Mouse (Mus musculus) layer of hippocampus, adult 2 months (tissue): ENCODE measurements around the gene Fktn. TPM values are rescaled to one million over a fixed set of nuclear protein-coding genes. Genes with fewer than 3 reads are reported as not detected.
A peak's percentile ranks its signal among the peaks of the same experiment; 100 is the strongest.

ENCODE experiments used
- DNase-seq, 2 experiments: peaks; one replicate each; pipeline ENCODE4 v3.0.0; 2022; ENCODE audit warnings: low spot score in 2 of 2
- H3K27ac ChIP-seq: fragments of 200-600 bp; 2 replicates; pipeline ENCODE4 v1.8.1; 2022
- H3K4me3 ChIP-seq: fragments of 200-600 bp; 2 replicates; pipeline ENCODE4 v1.8.1; 2022; ENCODE audit warnings: mild to moderate bottlenecking
- CTCF ChIP-seq: fragments of 200-600 bp; conservative IDR thresholded peaks from 2 replicates; pipeline ENCODE4 v1.8.1; 2022; ENCODE audit warnings: antibody characterized with exemption, mild to moderate bottlenecking, moderate library complexity
- total RNA-seq, 2 experiments: library from RNA; stranded (reverse); gene quantifications; 2 replicates each; pipeline ENCODE4 v1.2.3; 2021

The Fktn gene
- total RNA-seq, 2 experiments from 2014 or later: 29.6 to 31.1 TPM

GRCm38 (mm10) chr4:53728121-53728520, 14.3 kb downstream of the Fktn start:
- DNase-seq: no peak

DNA sequence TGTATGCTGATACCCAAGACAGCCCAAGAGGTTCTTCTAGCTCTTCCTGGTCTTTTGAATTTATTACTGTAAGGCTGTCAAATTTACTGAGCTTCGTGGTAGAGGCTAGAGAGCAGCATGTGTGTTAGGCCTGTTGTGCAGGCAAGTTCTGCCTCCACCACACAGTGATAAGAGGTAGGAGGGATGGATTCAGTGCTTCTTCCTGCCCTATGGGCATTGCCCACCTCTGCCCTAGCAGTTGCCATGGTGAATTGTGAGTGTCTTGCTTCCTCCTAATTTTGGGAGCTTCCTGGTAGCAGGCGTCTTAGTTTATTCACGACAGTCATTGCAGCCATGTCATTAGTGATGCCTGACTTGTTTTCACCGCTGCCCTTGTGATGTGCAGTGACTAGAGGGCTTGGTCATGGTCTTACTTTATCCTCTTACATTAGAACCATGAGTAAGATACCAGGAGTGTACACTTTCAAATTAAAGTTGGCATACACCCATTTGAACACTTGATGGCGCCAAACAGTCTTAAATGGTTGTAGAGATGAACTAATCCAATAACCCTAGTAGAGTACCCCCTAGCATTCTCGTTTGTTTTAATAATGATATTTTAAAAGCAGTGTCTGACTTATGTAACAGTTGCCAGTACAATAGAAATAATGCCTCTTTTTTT, 25.3 kb downstream of the Fktn start:
- TF ChIP-seq CTCF: peak; percentile 87
- no peak overlapping the region for H3K4me3 ChIP-seq
- DNase-seq: peak; percentile 63 to 74
- 0 out of 2 replicates have a peak overlapping the region, but pooled peaks have one; percentile 18 for H3K27ac ChIP-seq

More at GRCm38 (mm10) chr4:53728121-53728520, 14.3 kb downstream of the Fktn start:
- TF ChIP-seq CTCF: no peak
- H3K27ac ChIP-seq: no peak overlapping the region
- H3K4me3 ChIP-seq: no peak overlapping the region

- peak overlapping the region; percentile 64 for H3K27ac ChIP-seq
- H3K4me3 ChIP-seq: no peak overlapping the region
- TF ChIP-seq CTCF: no peak
- no peak for DNase-seq
Measured at GRCm38 (mm10) chr4:53749831-53750230, 36.0 kb downstream of the Fktn start.

GRCm38 (mm10) chr4:53750391-53751120, 36.8 kb downstream of the Fktn start:
- TF ChIP-seq CTCF: peak; percentile 40
- Histone ChIP-seq H3K4me3 (no peak overlapping the region), H3K27ac (peak overlapping the region; percentile 64)
- peak; percentile 51 to 60 for DNase-seq

DNA sequence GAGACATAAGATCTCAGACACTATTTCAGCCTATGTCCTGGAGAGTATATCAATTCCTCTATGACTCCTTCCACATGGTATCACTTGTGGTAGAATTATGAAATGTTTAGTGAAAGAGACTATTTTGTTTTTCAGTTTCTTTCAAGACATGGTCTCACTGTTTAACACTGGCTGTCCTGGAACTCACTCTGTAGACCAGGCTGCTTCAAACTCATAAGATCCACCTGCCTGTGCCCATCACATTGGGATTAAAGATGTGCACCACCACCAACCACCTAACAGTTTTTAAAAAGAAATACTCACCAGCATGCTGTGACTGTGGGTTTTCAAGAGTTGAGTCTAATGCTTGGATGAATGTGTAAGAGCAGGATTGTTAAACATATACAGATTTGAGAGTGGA, 43.2 kb downstream of the Fktn start:
- no peak for DNase-seq
- no peak overlapping the region for H3K27ac ChIP-seq
- H3K4me3 ChIP-seq: no peak overlapping the region
- TF ChIP-seq CTCF: no peak

DNA sequence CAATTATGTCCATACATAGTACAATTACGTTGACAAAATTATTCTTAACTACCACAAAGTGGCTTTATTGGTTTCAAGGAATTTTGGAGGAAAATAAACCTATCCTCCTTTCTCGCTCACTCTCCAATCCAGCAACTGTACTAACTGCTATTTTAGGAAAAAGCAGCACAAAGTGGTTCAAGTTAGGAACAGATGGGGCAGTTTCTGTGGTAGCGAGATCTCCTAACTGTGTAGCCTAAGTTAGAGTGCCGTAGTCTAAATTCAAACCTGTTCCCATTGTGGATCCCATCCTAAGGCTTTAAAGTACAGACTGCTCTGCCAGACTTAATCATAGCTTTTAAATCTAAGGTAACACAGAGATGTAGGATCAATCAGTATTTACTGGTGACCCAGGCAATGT, 45.0 kb downstream of the Fktn start:
- no peak overlapping the region for H3K4me3 ChIP-seq
- 0 out of 2 replicates have a peak overlapping the region, but pooled peaks have one; percentile 47 for H3K27ac ChIP-seq
- peak in 1 of 2 experiments; percentile 13 for DNase-seq
- TF ChIP-seq CTCF: no peak

GRCm38 (mm10) chr4:53759678-53760077, 45.9 kb downstream of the Fktn start:
- H3K27ac ChIP-seq: no peak overlapping the region
- TF ChIP-seq CTCF: no peak
- DNase-seq: no peak
- no peak overlapping the region for H3K4me3 ChIP-seq

DNA sequence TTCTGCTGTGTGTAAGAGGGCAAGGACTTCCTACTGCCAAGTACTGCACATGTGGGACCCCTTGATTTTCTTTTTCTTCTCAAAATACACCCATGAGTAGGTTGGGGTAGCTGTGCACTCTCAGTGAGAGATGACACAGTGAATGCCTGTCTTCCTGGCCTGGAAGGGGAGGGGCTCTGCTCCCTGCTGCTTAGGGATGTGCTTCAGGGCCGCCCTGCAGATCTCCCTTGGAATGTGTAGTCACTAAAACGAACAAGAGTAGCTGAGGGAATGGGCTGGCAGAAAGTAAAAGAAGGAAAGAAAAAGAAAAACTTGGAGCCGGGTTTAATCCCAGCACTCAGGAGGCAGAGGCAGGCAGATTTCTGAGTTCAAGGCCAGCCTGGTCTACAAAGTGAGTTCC, 48.7 kb downstream of the Fktn start:
- H3K4me3 ChIP-seq: no peak overlapping the region
- no peak overlapping the region for H3K27ac ChIP-seq
- no peak for DNase-seq
- TF ChIP-seq CTCF: no peak

- no peak for DNase-seq
- no peak overlapping the region for H3K27ac ChIP-seq
- no peak for TF ChIP-seq CTCF
- no peak overlapping the region for H3K4me3 ChIP-seq
Measured at GRCm38 (mm10) chr4:53770958-53771735, 57.3 kb downstream of the Fktn start.

- no peak for TF ChIP-seq CTCF
- DNase-seq: no peak
- Histone ChIP-seq H3K4me3 (no peak overlapping the region), H3K27ac (no peak overlapping the region)
Measured at GRCm38 (mm10) chr4:53772004-53772403, 58.2 kb downstream of the Fktn start.

DNA sequence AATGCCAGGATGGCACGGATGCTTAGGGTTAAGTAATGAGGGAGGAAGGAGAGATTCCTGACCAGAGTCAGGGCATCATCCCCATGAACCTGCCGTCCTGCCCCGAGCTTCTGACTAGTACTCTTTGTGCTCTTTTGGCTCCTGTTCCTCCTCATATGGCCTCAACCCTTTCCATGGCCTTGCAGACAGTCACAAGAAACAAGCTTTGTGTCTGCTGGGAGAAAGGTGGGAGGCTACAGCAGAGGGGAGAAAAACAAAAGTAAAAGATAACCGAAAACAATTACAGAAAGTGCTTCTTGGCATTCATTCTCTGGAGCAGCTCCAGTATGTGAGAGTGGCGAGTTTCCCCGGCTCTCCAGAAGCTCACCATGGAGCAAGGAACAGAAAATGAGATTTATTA, 60.1 kb downstream of the Fktn start:
- Histone ChIP-seq H3K4me3 (no peak overlapping the region), H3K27ac (no peak overlapping the region)
- DNase-seq: no peak
- TF ChIP-seq CTCF: no peak

- no peak for DNase-seq
- H3K27ac ChIP-seq: no peak overlapping the region
- no peak overlapping the region for H3K4me3 ChIP-seq
- no peak for TF ChIP-seq CTCF
Measured at GRCm38 (mm10) chr4:53781396-53781795, 67.6 kb downstream of the Fktn start.

DNA sequence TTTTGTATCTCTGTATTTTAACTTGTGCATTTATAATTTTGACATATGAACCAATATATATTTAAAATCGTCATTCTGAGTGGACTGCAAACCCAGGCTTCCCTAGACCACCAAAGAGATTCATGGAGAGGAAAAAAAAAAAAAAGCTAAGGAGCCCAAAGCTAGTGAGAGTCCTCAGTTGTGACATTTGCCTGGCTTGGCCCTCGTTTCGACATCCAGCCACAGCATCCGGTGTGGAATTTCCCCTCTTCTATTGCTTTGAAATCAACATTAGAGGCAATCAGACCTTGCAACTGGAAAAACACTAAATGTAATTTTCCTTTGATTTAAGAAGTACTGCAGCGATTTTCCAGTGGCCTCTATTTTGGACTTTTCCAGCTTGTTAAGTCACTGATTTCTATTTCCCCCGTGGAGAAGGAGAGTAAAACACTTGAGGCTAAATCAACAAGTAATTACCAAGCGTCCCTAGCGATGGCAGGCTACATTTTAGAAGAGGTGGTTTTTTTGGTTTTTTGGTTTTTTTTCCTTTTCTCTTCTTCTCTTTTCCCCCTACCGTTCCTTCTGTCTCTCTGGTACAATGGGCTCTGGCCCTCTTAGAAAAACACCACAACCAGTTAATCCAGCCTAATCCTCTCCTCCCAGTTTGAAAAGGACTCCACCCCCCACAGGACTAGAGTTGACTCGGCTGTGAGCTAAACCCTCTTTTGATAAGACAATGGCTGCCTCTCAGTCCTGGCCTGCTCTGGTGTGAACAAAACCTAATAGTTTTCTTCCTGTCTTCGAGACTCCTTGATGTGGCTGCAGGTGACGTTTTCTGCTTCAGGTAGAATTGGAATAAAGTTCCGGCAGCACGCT, 68.6 kb downstream of the Fktn start:
- Histone ChIP-seq H3K4me3 (no peak overlapping the region), H3K27ac (no peak overlapping the region)
- DNase-seq: no peak
- TF ChIP-seq CTCF: no peak
